Mouse (Mus musculus) stomach, embryonic 15.5 days (tissue): ENCODE results near the gene Slc6a17. TPM values are rescaled to one million over a fixed set of nuclear protein-coding genes. Genes with fewer than 3 reads are reported as not detected.
A peak's percentile ranks its signal among the peaks of the same experiment; 100 is the strongest.

ENCODE experiments used
- ATAC-seq: fragments of 200-750 bp; cut with Nextera tagmentation; 2 replicates; pipeline ENCODE4 v1.8.0; 2017; ENCODE audit warnings: low read depth, moderate number of reproducible peaks, moderate TSS enrichment; ENCODE audit not compliant: insufficient read depth, low FRiP score
- H3K27ac ChIP-seq: fragments of 300-500 bp; sonication (generic); 2 replicates; pipeline ENCODE4 v1.5.1; 2015; ENCODE audit warnings: mild to moderate bottlenecking, inconsistent platforms
- H3K27me3 ChIP-seq: fragments of 300-500 bp; sonication (generic); replicated peaks from 2 replicates; pipeline ENCODE4 v1.6.1; 2015; ENCODE audit warnings: inconsistent platforms
- H3K36me3 ChIP-seq: fragments of 300-500 bp; sonication (generic); 2 replicates; pipeline ENCODE4 v1.6.1; 2015; ENCODE audit warnings: inconsistent platforms
- H3K4me1 ChIP-seq: fragments of 300-500 bp; sonication (generic); 2 replicates; pipeline ENCODE4 v1.6.1; 2015; ENCODE audit warnings: inconsistent platforms
- H3K4me2 ChIP-seq: fragments of 300-500 bp; sonication (generic); 2 replicates; pipeline ENCODE4 v1.6.1; 2015; ENCODE audit warnings: mild to moderate bottlenecking, inconsistent platforms
- H3K4me3 ChIP-seq: fragments of 300-500 bp; sonication (generic); replicated peaks from 2 replicates; pipeline ENCODE4 v1.5.1; 2015; ENCODE audit warnings: inconsistent platforms
- H3K9ac ChIP-seq: fragments of 300-500 bp; sonication (generic); 2 replicates; pipeline ENCODE4 v1.6.1; 2015; ENCODE audit warnings: inconsistent platforms
- H3K9me3 ChIP-seq: fragments of 300-500 bp; sonication (generic); 2 replicates; pipeline ENCODE4 v1.6.1; 2016; ENCODE audit warnings: inconsistent platforms
- WGBS: fragments of 180-500 bp; shearing (Covaris S2); methylation state at CpG from one replicate; pipeline ENCODE4 v1.1.7; 2015; 5-methylcytosine and 5-hydroxymethylcytosine counted together
- polyA plus RNA-seq: library from polyadenylated mRNA; unstranded; fragments of >200 nt; fragmentation: Nextera tagmentation; extraction: Ambion mirVana; gene quantifications from 2 replicates; pipeline ENCODE4 v1.2.1, GENCODE M21; 2015

The Slc6a17 gene
- polyA plus RNA-seq, 1 experiment from 2014 or later: 2.8 TPM

GRCm38 (mm10) chr3:107516776-107517630 is 815 bp downstream of the Slc6a17 start:
- Histone ChIP-seq H3K4me2 (peak overlapping the region; percentile 97), H3K27me3 (peaks cover 33% of the 10 kb centered on the region), H3K27ac (no peak overlapping the region), H3K4me3 (peak overlapping the region; percentile 52), H3K36me3 (no peaks in the 10 kb centered on the region), H3K9me3 (no peaks in the 10 kb centered on the region), H3K9ac (no peak overlapping the region), H3K4me1 (0 out of 2 replicates have a peak, but pooled peaks cover 9% of the 10 kb centered on the region)
- 5% methylated on average over 55 of the region's 55 CpGs for WGBS
- peak; percentile 69 for ATAC-seq

DNA sequence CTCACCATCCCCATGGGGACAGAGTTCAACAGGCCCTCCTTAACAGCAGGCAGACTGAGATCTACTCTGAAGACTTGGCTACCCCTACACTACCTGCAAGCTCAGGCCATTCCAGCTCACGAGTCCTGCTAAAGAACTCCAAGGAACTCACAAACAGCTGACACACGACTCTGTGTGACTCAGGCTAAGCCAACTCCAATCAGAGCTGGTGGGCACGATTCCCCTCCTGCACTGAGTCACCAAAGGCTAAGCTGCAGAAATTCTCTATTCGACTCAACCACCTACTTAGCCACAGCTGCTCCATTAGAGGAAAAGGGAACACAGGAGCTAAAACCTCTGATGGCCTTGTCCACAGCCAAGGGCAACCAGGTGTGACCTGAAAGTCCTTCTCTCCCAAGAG is 1.8 kb downstream of the Slc6a17 start:
- Histone ChIP-seq H3K9me3 (no peaks in the 10 kb centered on the region), H3K36me3 (no peaks in the 10 kb centered on the region), H3K9ac (no peak overlapping the region), H3K27me3 (peaks cover 33% of the 10 kb centered on the region), H3K4me3 (no peak overlapping the region), H3K27ac (no peak overlapping the region), H3K4me1 (0 out of 2 replicates have a peak, but pooled peaks cover 9% of the 10 kb centered on the region), H3K4me2 (no peak overlapping the region)
- WGBS: 73% methylated on average over 4 of the region's 4 CpGs
- ATAC-seq: no peak

GRCm38 (mm10) chr3:107511416-107511815 is 6.4 kb downstream of the Slc6a17 start:
- H3K27ac ChIP-seq: no peak overlapping the region
- ATAC-seq: no peak

GRCm38 (mm10) chr3:107508696-107509095 is 9.1 kb downstream of the Slc6a17 start:
- Histone ChIP-seq H3K4me1 (no peaks in the 10 kb centered on the region), H3K9me3 (no peaks in the 10 kb centered on the region), H3K36me3 (no peaks in the 10 kb centered on the region), H3K4me3 (no peak overlapping the region), H3K9ac (no peak overlapping the region), H3K4me2 (no peak overlapping the region), H3K27ac (no peak overlapping the region), H3K27me3 (no peaks in the 10 kb centered on the region)
- ATAC-seq: no peak
- WGBS: 68% methylated on average over 8 of the region's 8 CpGs

More at GRCm38 (mm10) chr3:107511416-107511815, 6.4 kb downstream of the Slc6a17 start:
- Histone ChIP-seq H3K4me3 (no peak overlapping the region), H3K4me2 (no peak overlapping the region), H3K9me3 (no peaks in the 10 kb centered on the region), H3K4me1 (no peaks in the 10 kb centered on the region), H3K36me3 (no peaks in the 10 kb centered on the region), H3K9ac (no peak overlapping the region), H3K27me3 (peaks cover 4% of the 10 kb centered on the region)
- 86% methylated on average over 3 of the region's 3 CpGs for WGBS

DNA sequence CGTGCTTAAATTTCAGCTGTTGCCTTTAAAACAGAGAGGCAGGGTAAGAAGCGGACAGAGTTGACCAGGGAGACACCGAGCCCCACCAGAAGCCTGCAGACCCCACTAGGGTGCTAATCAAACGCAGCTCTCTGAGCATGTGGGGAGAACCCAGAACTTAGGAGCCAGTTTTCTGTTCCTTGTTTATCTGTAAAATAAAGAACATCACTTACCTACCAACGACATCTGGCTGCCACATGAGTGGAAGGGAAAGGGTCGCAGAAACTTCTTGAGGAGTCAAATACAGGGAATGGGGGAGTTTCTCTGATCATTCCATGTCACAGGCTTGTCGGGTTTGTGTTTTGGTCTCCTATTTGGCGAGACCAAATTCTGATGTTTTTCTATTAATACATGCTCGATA is 9.9 kb downstream of the Slc6a17 start:
- H3K4me2 ChIP-seq: no peak overlapping the region

GRCm38 (mm10) chr3:107506531-107506930 is 11.3 kb downstream of the Slc6a17 start:
- 51% methylated on average over 4 of the region's 4 CpGs for WGBS
- Histone ChIP-seq H3K9me3 (no peaks in the 10 kb centered on the region), H3K27ac (no peak overlapping the region), H3K9ac (no peak overlapping the region), H3K4me2 (no peak overlapping the region), H3K4me1 (no peaks in the 10 kb centered on the region), H3K27me3 (no peaks in the 10 kb centered on the region), H3K36me3 (no peaks in the 10 kb centered on the region), H3K4me3 (no peak overlapping the region)
- no peak for ATAC-seq

More for the DNA sequence above, 9.9 kb downstream of the Slc6a17 start:
- Histone ChIP-seq H3K9me3 (no peaks in the 10 kb centered on the region), H3K36me3 (no peaks in the 10 kb centered on the region), H3K27ac (no peak overlapping the region), H3K4me1 (no peaks in the 10 kb centered on the region), H3K27me3 (no peaks in the 10 kb centered on the region), H3K4me3 (no peak overlapping the region), H3K9ac (no peak overlapping the region)
- no peak for ATAC-seq
- WGBS: 79% methylated on average over 9 of the region's 9 CpGs

DNA sequence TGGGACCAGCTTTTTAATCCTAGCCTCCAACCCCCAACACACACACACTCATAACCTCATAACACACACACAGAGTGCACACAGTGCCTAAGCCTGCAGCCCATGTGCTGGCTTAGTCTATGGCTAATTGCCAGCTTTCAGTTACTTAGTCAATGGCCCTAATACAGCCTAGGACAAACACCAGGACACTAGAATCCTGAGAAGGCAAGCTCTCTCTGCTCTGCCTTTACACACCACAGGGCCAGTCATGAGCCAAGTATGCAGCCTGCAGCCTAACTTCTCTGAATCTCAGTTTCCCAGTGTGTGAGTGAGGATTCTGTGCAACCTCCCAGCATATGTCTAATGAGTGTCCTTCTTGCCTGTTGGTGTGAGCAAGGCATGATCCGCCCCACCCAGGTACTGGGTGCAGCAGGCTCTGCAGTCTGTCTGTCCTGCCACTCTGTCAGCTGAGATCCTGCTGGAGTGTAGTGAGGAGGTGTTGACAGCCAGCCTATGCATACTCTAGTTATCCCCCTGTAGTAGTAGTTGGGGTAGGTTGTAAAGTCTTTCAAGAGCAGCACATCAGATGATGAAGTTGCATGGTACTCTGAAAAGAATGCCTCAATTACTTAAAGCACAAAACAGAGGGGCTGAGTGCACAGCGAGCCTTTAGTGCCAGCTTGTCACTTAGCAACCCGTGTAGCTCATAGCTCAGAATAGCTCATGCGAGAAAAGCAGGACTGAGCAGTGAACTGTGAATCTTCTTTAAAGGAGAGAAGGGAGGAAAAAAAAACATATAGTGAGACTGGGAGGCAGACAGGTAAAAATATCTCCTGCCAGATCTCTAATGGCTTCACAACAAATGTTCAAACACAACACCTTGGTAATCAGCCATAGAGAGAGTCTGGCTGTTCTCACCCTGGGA is 12.1 kb downstream of the Slc6a17 start:
- Histone ChIP-seq H3K9me3 (no peaks in the 10 kb centered on the region), H3K4me3 (no peak overlapping the region)

GRCm38 (mm10) chr3:107504542-107504941 is 13.3 kb downstream of the Slc6a17 start:
- no peaks in the 10 kb centered on the region for H3K36me3 ChIP-seq
- no peak for ATAC-seq
- no peak overlapping the region for H3K27ac ChIP-seq
- H3K4me3 ChIP-seq: no peak overlapping the region
- H3K27me3 ChIP-seq: no peaks in the 10 kb centered on the region
- no peak overlapping the region for H3K9ac ChIP-seq
- no peaks in the 10 kb centered on the region for H3K9me3 ChIP-seq
- 63% methylated on average over 1 of the region's 1 CpGs for WGBS
- H3K4me1 ChIP-seq: no peaks in the 10 kb centered on the region
- no peak overlapping the region for H3K4me2 ChIP-seq

More for the DNA sequence above, 12.1 kb downstream of the Slc6a17 start:
- Histone ChIP-seq H3K4me2 (no peak overlapping the region), H3K36me3 (no peaks in the 10 kb centered on the region), H3K9ac (no peak overlapping the region), H3K27me3 (no peaks in the 10 kb centered on the region), H3K27ac (no peak overlapping the region), H3K4me1 (no peaks in the 10 kb centered on the region)
- 0 out of 2 replicates have a peak, but pooled peaks have one; percentile 27 for ATAC-seq
- WGBS: 71% methylated on average over 4 of the region's 4 CpGs

DNA sequence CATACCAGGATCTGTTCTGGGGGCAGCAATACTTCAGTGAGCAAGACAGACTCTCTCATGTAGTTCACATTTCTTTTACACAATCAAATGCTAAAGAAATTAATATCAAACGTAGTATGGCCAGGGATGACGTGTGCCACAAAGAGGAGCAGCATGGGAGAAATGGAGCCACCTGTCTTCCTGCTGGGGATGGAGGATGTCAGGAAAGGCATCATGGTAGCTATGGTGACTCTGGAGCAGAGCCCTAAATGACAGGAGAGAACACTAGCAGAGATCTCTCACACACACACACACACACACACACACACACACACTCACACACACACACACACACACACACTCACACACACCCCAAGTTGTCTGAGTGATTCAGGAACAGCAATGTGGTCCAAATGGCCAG is 14.1 kb downstream of the Slc6a17 start:
- H3K4me3 ChIP-seq: no peak overlapping the region
- no peak for ATAC-seq
- no peak overlapping the region for H3K9ac ChIP-seq
- no peaks in the 10 kb centered on the region for H3K36me3 ChIP-seq
- WGBS: 80% methylated on average over 2 of the region's 2 CpGs
- H3K27me3 ChIP-seq: no peaks in the 10 kb centered on the region
- no peaks in the 10 kb centered on the region for H3K9me3 ChIP-seq
- no peaks in the 10 kb centered on the region for H3K4me1 ChIP-seq
- H3K4me2 ChIP-seq: no peak overlapping the region
- H3K27ac ChIP-seq: no peak overlapping the region

DNA sequence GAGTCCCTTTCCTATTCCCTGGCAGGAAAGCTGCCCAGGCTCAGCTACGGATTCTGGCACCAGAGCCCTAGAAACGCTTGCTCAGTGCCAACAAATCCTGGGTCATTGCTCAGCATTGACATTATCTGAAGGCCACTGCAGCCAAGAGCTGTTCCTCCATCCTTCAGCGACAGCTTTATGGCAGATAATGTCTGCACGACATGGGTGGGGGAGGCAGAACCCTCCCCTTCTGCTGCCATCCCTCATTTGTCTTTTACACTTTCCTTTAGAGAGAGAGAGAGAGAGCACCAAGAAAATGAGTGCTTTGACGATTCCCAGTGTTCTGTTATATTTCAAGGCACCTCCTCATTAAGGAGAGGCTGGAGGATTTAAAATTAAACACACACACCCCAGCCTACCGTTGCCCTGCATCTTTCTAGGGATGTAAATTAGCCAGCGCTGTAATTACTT is 16.1 kb downstream of the Slc6a17 start:
- Histone ChIP-seq H3K27ac (no peak overlapping the region), H3K9ac (no peak overlapping the region), H3K9me3 (no peaks in the 10 kb centered on the region), H3K27me3 (no peaks in the 10 kb centered on the region), H3K4me2 (no peak overlapping the region), H3K4me3 (no peak overlapping the region), H3K36me3 (no peaks in the 10 kb centered on the region), H3K4me1 (no peaks in the 10 kb centered on the region)
- WGBS: 40% methylated on average over 7 of the region's 7 CpGs
- ATAC-seq: no peak

GRCm38 (mm10) chr3:107500301-107500700 is 17.5 kb downstream of the Slc6a17 start:
- WGBS: 94% methylated on average over 11 of the region's 11 CpGs

More at GRCm38 (mm10) chr3:107500301-107500700, 17.5 kb downstream of the Slc6a17 start:
- Histone ChIP-seq H3K4me1 (no peaks in the 10 kb centered on the region), H3K36me3 (no peaks in the 10 kb centered on the region), H3K4me2 (no peak overlapping the region), H3K9me3 (no peaks in the 10 kb centered on the region), H3K9ac (no peak overlapping the region), H3K27ac (no peak overlapping the region), H3K27me3 (no peaks in the 10 kb centered on the region), H3K4me3 (no peak overlapping the region)
- ATAC-seq: no peak
